Mouse (Mus musculus) fibroblast of lung, adult 2 months (primary cell): Measurements from ENCODE around the gene Gm11444.

ENCODE experiments used
- DNase-seq: peaks from one replicate; pipeline ENCODE4 v3.0.0-alpha.2; 2011; ENCODE audit warnings: low read depth

Gene Gm11444

GRCm38 (mm10) chr11:85857997-85858698 is 8.0 kb upstream of the Gm11444 start:
- DNase-seq: no peak

GRCm38 (mm10) chr11:85850758-85851157 is 625 bp upstream of the Gm11444 start:
- no peak for DNase-seq

- DNase-seq: peak; percentile 60
These were observed 1.1 kb downstream of the Gm11444 start for GRCm38 (mm10) chr11:85849037-85849436.

GRCm38 (mm10) chr11:85846509-85846908 is 3.6 kb downstream of the Gm11444 start:
- no peak for DNase-seq

- no peak for DNase-seq
These were observed 4.2 kb downstream of the Gm11444 start for GRCm38 (mm10) chr11:85845921-85846320.

GRCm38 (mm10) chr11:85844971-85845370 is 5.2 kb downstream of the Gm11444 start:
- DNase-seq: no peak

GRCm38 (mm10) chr11:85844144-85844965 is 5.8 kb downstream of the Gm11444 start:
- peak; percentile 53 for DNase-seq

- DNase-seq: no peak
These were observed 6.8 kb downstream of the Gm11444 start for GRCm38 (mm10) chr11:85843347-85843692.

- DNase-seq: no peak
These were observed 7.4 kb downstream of the Gm11444 start for GRCm38 (mm10) chr11:85842596-85843346.

GRCm38 (mm10) chr11:85841980-85842379 is 8.2 kb downstream of the Gm11444 start:
- no peak for DNase-seq

GRCm38 (mm10) chr11:85841211-85841681 is 8.9 kb downstream of the Gm11444 start:
- DNase-seq: no peak

- no peak for DNase-seq
These were observed 9.4 kb downstream of the Gm11444 start for GRCm38 (mm10) chr11:85840803-85841145.

- no peak for DNase-seq
These were observed 9.9 kb downstream of the Gm11444 start for GRCm38 (mm10) chr11:85840031-85840802.

- DNase-seq: no peak
These were observed 10.7 kb downstream of the Gm11444 start for GRCm38 (mm10) chr11:85839258-85840030.

- no peak for DNase-seq
These were observed 11.5 kb downstream of the Gm11444 start for GRCm38 (mm10) chr11:85838424-85839257.

GRCm38 (mm10) chr11:85837648-85838423 is 12.3 kb downstream of the Gm11444 start:
- no peak for DNase-seq

- no peak for DNase-seq
These were observed 12.9 kb downstream of the Gm11444 start for GRCm38 (mm10) chr11:85837291-85837647.

- no peak for DNase-seq
These were observed 13.4 kb downstream of the Gm11444 start for GRCm38 (mm10) chr11:85836523-85837290.
